Mouse (Mus musculus) mouse trophoblast stem cell (cell line): ENCODE results near the gene Specc1l.
"Not testable (repeated sequence)": the region's sequence is repeated elsewhere in the genome, so short reads cannot be mapped to it uniquely, and the experiment has no call there.

Source experiments
- in situ Hi-C, 2 experiments: fragments of 300-500 bp; cut with MseI, MboI; formaldehyde crosslinking; loops; 2 replicates in 1 of 2; 3 replicates in 1 of 2; pipeline ENCODE4 v1.15.1; 2025

Gene Specc1l

DNA sequence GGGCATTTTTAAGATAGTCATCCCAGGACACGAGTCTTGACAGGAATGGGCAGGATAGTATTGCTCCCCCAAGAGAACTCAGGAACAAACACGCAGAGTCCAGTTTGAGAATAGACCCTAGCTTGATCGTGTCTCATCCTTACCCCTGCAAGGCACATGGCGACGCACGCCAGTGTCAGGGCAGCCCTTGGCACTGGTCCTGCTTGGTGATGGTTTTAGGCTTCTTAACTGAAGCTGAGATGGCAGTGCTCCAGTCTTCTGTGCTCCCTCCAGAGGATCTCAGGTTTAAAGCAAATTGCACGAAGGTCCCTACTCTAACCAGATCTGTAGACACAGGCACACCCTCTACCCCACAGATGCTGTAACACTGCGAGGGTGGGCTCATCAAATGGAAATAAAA is 103.9 kb downstream of the Specc1l start:
- in situ Hi-C loops: loop anchor here in 1 of 2 experiments (10.0 kb wide), 1 partner anchor 119 kb away; no protein-coding TSS in a partner anchor

DNA sequence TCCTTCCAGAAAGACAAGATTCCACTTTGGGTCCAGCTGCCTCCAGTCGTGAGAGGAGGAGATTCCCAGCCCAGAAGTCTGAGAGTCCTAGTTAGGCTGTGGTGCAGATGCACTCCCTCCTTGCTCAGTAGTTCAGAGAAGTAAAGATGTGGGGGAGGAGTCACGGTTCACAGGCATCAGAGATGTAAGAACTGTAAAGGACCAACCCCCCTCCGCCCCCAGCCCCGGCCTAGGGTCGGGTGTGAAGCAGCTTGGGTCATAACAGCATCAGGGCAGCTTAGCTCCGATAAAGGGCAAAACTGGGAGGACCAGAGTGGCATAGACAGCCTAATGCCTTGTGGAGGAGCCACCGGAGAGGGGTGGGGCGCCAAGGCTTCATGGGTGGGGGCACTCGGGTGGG is 104.6 kb downstream of the Specc1l start:
- in situ Hi-C loops: loop anchor here in 1 of 2 experiments (10.0 kb wide), 1 partner anchor 118 kb away; no protein-coding TSS in a partner anchor

DNA sequence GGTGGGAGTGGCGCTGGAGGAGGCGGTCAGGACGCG is 104.8 kb downstream of the Specc1l start, which contains the start of gene Adora2a:
Gene Adora2a, plus strand, starts transcription at position 6 of the 36 bp plus-strand sequence.
- in situ Hi-C loops: loop anchor here in 1 of 2 experiments (10.0 kb wide), 1 partner anchor 118 kb away; no protein-coding TSS in a partner anchor

DNA sequence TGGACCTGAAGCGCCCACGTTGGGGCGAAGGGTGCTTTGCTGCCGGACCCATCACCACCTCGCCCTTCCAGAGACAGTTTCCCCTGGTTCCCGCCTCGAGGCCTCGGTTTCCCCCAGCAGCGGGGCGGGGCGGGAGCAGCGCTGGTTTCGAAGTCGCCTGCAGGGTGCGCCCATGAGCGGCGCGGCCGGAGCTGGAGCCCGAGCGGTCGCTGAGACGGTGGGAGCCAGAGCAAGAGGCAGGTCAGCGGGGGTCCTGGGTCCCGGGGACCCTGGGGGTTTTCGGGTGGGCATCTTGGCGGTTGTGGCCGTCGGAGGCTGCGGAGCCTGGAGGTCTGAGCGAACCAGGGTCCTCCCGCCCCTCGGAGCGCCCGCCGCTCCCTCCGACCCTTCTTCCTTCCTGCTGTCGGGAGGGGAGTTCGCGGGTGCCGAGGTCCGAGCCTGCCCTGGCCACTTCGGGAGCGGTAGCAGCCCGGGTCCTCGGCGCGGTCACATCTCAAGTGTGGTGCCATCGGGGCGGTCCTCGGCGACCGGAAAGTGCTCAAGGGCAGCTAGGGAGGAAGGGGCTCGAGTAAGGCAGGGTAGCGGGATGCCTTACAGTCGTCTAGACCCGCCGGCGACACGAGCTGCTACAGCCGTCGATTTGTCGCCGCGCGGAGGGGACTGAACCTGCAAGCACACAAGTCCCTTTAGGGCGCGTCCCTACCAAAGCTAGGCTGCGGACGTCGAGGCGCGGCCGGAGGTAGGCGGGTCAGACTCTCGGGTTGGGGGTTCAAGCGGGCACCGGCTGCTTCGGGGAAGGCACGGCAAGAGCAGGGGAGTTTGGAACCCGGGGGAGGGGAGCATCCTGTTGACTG is 105.3 kb downstream of the Specc1l start:
- in situ Hi-C loops: loop anchor here in 1 of 2 experiments (10.0 kb wide), 1 partner anchor 118 kb away; no protein-coding TSS in a partner anchor

DNA sequence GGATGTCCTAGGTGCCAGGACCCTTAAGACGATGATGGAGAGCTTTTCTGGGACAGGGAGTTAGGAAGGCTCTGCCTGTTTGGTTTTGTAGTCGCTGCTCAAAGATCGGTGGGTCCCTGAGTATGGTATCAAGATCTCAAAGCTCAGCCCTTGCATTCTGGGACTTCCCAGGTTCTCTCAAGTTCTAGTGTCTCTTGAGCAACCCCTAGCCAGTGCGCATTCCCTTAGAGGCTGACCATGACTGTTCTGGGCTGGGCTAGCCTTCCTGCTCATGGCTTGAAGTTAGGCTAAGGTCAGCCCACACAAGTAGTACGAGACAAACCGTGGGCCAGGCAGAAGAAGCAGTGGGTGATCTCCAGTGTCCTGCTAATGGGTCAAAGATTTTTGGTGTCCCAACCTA is 106.3 kb downstream of the Specc1l start:
- in situ Hi-C loops: loop anchor here in 1 of 2 experiments (10.0 kb wide), 1 partner anchor 117 kb away; no protein-coding TSS in a partner anchor

DNA sequence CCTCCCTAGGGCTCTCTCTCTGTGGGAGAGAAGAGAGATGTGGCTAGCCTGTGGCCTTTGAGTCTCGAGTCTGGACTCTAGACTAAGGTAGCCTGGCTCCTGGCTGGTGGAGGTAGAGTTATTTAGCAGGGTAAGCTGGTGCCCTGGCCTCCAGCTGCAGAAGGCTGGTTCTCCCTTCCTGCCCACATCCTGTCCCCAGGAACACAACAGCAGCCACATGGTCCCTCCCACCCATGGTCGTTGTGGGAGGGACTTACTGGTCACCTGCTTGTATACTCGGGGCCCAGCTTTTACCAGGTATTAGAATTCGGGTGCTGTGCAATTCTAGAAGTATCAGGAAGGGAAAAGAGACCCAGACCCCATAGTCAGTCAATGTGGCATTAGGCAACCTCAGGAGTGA is 108.4 kb downstream of the Specc1l start:
- in situ Hi-C loops: loop anchor here in 1 of 2 experiments (10.0 kb wide), 1 partner anchor 114 kb away; no protein-coding TSS in a partner anchor

DNA sequence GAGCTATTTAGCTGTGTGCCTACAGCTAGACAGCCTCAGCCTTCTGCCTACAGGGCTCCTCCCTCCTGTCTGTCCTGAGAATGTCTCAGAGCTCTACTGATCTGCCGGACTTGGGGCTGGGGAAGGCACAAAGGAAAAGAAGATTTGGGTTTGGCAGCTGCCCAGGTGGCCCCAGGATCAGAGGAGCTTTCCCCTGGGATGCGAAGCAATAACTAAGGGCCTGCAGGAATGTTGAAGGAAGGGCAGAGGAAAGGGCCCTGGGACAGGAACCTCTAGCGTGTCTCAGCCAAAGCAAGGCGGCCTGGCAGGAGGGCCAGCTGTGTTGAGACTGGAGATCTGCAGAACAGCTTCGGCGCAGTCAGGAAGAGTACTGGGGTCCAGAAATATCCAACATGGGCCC is 111.1 kb downstream of the Specc1l start:
- in situ Hi-C loops: loop anchor here in 1 of 2 experiments (10.0 kb wide), 1 partner anchor 112 kb away; no protein-coding TSS in a partner anchor

DNA sequence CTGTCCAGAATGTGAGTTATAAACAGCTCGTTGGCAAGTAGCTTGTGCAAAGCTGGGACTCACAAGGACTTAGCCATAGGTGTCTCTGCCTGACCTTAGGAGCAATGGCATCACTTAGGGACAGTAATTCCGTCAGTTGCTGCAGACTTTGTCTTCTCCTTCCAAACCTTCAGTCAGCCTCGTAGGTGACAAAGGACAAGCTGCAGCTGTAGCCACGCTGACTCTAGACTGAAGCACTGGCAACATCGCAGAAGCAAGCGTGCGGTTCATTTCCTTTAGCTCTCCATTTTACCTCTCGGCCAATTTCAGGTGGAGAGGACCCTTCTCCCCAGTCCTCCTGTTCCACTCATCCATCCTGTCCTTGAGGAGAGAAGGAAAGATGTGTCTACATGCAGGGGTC is 112.1 kb downstream of the Specc1l start:
- in situ Hi-C loops: loop anchor here in 1 of 2 experiments (10.0 kb wide), 1 partner anchor 111 kb away; no protein-coding TSS in a partner anchor

DNA sequence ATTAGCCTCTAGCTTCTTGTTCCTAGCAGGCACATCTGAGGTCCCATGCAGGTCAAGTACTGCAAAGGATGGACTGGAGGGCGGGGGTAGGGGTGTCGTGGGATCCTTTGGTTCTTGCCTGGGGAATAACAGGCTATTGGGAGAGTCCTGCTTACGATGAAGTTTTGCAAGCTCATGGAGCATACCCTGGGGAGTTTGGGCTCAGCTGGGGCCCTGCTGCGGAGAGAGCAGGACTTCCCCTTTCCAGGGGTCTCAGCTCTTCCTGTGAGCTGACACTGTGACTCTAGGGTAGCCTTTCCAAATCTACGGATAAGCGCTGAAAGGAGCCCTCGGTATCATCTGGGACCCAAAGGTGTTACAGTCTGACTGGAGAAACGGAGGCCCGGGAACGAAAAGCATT is 112.5 kb downstream of the Specc1l start:
- in situ Hi-C loops: loop anchor here in 1 of 2 experiments (10.0 kb wide), 1 partner anchor 110 kb away; no protein-coding TSS in a partner anchor

DNA sequence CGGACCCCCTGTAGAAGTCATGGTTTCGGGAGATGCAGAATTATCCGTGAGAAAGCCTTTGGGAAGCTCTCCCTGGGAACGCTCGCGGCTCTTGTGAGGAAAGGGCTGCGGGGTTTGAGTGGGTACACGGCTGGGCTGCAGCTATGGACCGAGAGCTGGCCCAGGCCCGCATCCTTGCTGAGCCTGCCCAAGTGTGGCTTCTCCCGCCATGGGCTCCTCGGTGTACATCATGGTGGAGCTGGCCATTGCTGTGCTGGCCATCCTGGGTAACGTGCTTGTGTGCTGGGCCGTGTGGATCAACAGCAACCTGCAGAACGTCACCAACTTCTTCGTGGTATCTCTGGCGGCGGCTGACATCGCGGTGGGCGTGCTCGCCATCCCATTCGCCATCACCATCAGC is 113.9 kb downstream of the Specc1l start:
- in situ Hi-C loops: loop anchor here in 1 of 2 experiments (10.0 kb wide), 1 partner anchor 109 kb away; no protein-coding TSS in a partner anchor

DNA sequence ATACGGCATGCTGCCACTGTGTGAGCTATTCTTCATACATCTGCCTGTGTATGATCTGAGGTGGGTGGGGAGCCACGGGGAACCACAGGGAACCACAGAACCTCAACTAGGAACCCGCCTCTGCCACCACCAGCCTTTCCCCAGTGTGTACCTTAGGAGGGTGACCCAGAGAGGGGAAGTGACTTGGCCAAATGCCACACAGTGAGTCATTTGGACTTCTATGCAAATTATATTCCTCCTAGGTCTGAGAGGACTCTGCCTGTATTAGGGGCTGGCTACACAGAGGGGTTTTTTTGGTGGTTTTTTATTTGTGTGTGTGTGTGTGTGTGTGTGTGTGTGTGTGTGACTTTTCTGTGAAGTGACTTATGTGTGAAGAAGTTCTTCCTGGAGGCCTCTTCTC is 114.7 kb downstream of the Specc1l start:
- in situ Hi-C loops: loop anchor here in 1 of 2 experiments (10.0 kb wide), 1 partner anchor 108 kb away; no protein-coding TSS in a partner anchor

DNA sequence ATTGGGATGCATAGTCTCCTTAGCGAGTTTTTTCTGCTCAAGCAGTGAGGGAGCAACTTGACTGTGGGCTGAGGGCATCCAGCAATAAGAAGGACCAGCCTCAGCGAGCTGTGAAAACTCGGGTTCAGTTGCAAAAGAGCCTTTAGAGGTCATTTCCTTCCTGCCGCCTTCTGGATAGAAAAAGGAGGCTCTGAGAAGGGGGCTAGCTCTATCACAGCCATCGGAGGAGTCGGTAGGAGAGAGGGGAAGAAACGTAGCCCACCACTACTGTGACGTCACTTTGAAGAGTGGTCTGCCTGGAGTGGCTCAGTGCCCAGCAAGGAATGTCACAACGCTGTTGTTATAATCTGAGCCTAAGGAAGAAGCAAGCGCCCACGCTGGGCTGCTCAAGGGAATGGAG is 115.2 kb downstream of the Specc1l start:
- in situ Hi-C loops: loop anchor here in 1 of 2 experiments (10.0 kb wide), 1 partner anchor 108 kb away; no protein-coding TSS in a partner anchor

DNA sequence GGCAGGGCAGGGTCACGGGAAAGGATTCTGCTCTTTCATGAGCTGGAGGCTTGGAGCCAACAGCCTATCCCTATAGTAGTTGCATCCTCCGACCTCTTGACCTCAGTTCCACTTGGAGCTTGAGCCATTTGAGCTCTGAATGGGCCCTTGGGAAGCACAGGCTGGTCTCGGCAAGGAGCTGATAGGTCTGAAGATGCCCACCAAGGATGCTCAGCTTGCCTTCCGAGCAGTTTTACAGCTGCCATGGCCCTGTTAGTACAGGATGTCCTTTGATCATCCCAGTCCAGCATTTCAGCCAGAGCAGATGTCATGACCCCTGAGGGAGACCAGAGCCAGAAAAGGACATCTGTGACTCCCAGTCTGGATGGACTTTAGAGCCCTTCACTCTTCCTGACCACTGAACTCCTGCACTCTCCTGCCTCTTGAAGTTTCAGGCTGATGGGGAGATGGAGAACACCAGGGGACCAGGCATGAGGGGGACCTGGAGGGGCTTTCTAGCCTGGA is 116.4 kb downstream of the Specc1l start:
- in situ Hi-C loops: loop anchor here in 1 of 2 experiments (10.0 kb wide), 1 partner anchor 107 kb away; no protein-coding TSS in a partner anchor

DNA sequence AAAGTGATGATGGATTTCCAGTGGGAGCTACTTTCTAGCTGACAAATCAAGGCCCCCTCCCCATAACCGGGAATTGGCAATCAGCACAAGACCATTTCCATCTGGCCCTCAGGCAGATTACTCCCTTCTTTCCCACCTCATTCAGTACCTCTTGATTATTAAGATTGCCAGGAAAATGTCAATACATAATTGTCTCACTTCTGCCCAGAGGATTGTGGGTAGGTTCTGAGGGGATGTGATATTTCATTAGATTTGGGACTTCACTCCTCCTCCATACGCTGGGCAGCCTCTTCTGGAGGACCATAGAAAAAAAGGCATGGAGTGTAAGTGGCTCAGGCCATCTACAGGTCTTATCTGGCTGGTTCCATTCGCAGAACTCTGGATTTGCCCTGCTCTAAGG is 120.4 kb downstream of the Specc1l start:
- in situ Hi-C loops: no loop called here

DNA sequence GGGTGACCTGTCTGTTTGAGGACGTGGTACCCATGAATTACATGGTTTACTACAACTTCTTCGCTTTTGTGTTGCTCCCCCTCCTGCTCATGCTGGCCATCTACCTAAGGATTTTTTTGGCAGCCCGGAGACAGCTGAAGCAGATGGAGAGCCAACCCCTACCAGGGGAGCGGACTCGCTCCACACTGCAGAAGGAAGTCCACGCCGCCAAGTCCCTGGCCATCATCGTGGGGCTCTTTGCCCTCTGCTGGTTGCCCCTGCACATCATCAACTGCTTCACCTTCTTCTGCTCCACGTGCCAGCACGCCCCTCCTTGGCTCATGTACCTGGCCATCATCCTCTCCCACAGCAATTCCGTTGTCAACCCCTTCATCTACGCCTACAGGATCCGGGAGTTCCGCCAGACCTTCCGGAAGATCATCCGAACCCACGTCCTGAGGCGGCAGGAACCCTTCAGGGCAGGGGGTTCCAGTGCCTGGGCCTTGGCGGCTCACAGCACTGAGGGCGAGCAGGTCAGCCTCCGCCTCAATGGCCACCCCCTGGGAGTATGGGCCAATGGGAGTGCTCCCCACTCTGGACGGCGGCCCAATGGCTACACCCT is 121.4 kb downstream of the Specc1l start:
- in situ Hi-C loops: no loop called here

DNA sequence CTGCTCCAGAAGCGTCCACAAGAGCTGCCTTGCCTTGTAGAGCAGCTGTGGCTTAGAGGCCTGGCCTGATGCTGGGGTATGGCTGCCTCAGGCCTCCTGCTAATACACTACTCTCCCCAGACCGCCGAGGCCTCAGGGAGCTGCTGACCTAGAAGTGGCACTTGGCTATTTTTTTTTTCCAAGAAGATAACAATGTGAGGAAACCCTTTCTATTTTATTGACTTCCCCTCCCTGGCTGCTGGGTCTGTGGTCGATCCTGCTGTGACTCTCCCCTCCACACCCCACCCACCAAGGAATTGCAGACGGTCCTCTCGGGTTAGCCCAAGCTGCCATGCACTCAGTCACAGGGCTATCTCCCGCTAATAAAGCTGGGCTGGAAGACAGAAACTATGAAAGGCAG is 122.3 kb downstream of the Specc1l start:
- in situ Hi-C loops: no loop called here

DNA sequence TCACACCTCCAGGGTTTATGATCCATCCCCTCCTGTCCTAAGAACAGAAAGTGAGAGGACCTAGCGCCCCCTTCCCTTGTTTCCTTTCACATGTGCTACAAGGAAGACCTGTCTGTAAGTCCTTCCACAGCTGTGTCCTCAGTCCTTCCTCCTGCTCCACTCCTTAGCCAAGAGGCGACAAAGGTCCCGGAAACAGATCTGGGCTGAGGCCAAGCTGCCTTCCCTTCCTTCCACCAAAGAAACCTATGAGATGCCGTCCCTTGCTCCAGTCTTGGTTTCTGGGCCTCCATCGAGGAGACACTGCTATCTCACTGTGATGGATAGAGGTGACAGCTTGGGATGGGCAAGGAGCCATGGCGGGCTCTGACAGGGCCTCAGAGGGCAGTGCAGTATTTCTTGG is 123.2 kb downstream of the Specc1l start:
- in situ Hi-C loops: no loop called here

DNA sequence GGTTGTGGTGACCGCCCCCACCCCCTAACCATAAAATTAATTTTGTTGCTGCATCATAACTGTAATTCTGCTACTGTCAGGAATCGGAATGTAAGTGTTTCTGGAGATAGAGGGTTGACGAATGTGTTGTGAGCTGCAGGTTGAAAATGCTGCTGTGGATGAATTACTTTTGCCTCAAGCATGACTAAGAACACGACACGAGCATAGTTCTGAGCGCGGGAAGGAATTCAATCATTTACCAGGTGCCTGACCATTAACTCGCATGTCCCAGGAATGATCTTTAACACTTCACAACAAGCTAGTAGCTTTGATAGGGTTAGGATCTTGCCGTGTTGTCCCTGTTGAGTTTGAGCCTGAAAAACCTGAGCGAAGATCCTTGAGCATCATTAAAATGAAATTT is 125.4 kb downstream of the Specc1l start:
- in situ Hi-C loops: no loop called here

DNA sequence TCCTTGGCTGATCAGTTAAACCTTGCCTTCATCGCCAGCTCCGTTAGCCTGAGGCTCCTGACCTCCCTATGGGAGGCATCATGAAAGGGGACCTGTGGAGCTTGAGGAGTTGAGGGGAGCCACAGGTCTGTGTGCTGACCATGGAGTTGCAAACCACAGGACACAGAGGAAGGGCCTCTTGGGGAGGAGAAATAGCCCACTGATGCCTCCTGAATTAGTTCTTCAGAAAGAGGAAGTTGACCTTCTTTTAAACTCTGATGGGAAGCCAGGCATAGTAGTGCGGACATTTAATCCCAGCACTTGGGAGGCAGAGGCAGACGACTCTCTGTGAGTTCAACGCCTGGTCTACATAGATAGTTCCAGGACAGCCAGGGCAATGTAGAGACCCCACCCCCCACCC is 127.0 kb downstream of the Specc1l start:
- in situ Hi-C loops: no loop called here

DNA sequence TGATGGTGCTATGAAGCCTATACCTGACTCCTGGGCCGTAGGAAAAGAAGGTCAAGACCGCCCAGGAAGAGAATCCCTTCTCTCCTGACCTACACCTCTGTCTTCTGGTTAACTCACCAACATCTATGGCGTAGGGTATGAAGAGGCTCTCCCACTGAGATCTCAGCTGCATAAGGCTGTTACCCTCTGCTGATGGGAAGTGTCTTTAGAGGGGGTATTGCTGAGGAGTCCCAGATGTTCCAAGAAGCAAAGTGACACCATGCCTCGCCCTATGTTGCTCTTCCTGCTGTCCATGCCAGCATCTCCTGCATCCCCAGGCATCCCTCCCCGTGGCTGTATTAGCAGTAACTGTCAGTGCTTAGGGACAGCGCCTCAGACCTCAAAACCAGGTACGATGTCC is 127.5 kb downstream of the Specc1l start:
- in situ Hi-C loops: no loop called here

DNA sequence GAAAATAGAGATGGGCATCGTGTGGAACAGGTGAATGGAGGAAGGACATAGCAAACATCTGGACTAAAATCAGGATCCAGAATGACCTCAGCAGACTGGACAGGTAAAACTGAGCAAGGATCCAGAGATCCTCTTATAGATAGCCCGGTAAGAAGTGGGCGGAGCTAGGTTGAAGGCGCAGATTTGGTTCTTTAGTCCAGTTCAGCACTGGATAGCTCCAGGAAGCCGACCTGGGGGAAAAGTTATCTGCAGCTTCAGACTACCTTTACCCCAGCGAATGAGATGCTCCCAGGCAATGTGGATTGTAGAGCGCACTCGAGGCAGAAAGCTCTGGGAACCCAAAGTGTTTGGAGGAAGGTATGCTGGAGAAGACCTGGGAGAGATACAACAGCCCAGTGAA is 130.1 kb downstream of the Specc1l start:
- in situ Hi-C loops: no loop called here

DNA sequence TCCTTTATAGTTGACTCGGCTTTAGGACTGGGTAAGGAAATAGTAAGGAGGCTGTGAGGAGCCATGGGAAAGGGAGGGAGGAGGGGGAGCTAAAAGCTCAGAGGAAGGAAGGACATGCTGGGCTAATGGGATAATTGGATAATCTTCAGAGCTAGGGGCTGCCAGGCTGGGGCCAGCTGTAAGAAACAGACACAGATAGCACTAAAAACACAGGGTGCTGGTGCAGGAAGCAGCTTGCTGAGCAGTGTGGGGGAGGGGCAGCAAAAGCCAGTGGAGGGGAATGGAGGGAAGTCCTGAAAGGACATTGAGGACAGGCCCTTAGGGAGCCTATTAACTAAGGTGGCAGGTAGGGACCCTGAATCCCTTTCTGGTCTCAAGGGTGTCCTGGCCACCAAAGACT is 132.7 kb downstream of the Specc1l start:
- in situ Hi-C loops: not testable (repeated sequence)

DNA sequence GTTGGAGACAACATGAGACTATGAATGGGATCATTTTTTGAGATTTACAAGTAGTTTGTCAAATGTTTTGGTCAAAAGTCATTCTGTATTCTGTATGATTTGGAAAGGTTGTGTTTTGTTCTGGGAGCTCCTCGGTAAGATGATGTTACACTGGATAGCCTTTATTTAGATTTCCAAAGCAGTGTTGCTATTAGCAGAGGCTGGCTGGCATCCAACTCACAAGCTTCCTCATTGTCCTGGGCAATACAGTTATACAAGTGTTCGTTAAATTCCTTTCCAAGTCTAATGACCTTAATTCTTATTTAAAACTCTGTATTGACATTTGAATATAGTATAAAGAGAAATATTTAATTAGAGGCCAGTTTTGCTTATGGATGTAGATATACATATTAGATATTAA is 133.4 kb downstream of the Specc1l start:
- in situ Hi-C loops: no loop called here
